Mouse (Mus musculus): ENCODE results near the gene Parvb. TPM values are rescaled to one million over a fixed set of nuclear protein-coding genes. Genes with fewer than 3 reads are reported as not detected.

Parvb gene
- total and polyA plus RNA-seq, 3 experiments: 0.04 to 2.3 TPM; not detected in 1

- no peak overlapping the region for H3K4me3 ChIP-seq (replicated peaks in 1 of 3; ENCODE audit: low read depth in 2 of 3, low read length in 2 of 3, poor library complexity in 1 of 3)
- no peaks in the 10 kb centered on the region for H3K4me1 ChIP-seq (ENCODE audit: control insufficient read depth in 1 of 2, insufficient read depth in 2 of 2)
- H3K4me2 ChIP-seq (ENCODE audit: insufficient read depth, low read depth, poor library complexity, severe bottlenecking): no peak overlapping the region
These were observed 123.2 kb downstream of the Parvb start for GRCm38 (mm10) chr15:84355081-84355480.

GRCm38 (mm10) chr15:84364746-84365145 is 132.9 kb downstream of the Parvb start:
- Histone ChIP-seq H3K4me2 (ENCODE audit: insufficient read depth, low read depth, poor library complexity, severe bottlenecking) (no peak overlapping the region), H3K27me3 (replicated peaks) (peaks cover 40% of the 10 kb centered on the region), H3K36me3 (replicated peaks in 1 of 2; ENCODE audit: control insufficient read depth in 1 of 2, insufficient read depth in 1 of 2, low read length in 1 of 2) (no peaks in the 10 kb centered on the region), H3K27ac (ENCODE audit: insufficient read depth, low read depth) (no peak overlapping the region), H3K4me3 (replicated peaks in 1 of 3; ENCODE audit: low read depth in 2 of 3, low read length in 2 of 3, poor library complexity in 1 of 3) (no peak overlapping the region), H3K9ac (ENCODE audit: insufficient read depth, low read depth) (no peak overlapping the region), H3K4me1 (ENCODE audit: control insufficient read depth in 1 of 2, insufficient read depth in 2 of 2) (no peaks in the 10 kb centered on the region), H3K79me2 (replicated peaks; ENCODE audit: control insufficient read depth, extremely low read depth, insufficient read depth, poor library complexity, severe bottlenecking) (no peaks in the 10 kb centered on the region), H3K9me3 (replicated peaks; ENCODE audit: low read length) (peaks cover 27% of the 10 kb centered on the region)
- DNase-seq (ENCODE audit: extremely low read depth): no peak
- in situ Hi-C loops (cut with MboI; ENCODE audit: low pct_ligation_motif_present, low pct_unique_long_range_greater_than_20kb, low sequenced_read_pairs): no loop called here
- dilution Hi-C loops (cut with MboI; ENCODE audit: extremely low pct_ligation_motif_present, extremely low pct_unique_long_range_greater_than_20kb, low sequenced_read_pairs): no loop called here
- TF ChIP-seq MYC (IDR thresholded peaks at IDR 0.05; ENCODE audit: low read depth, low read length) (no peak), TBP (conservative IDR thresholded peaks at IDR 0.05; ENCODE audit: low read depth, low read length) (no peak), MAFK (IDR thresholded peaks at IDR 0.05; ENCODE audit: insufficient replicate concordance, low read length) (no peak), NRF1 (IDR thresholded peaks at IDR 0.05; ENCODE audit: low read depth, low read length) (no peak), GABPA (IDR thresholded peaks at IDR 0.05; ENCODE audit: insufficient replicate concordance, low read depth, low read length) (no peak), IRF4 (IDR thresholded peaks at IDR 0.05; ENCODE audit: low read depth, low read length) (no peak), BHLHE40 (IDR thresholded peaks at IDR 0.05; ENCODE audit: low read depth, low read length) (no peak), HCFC1 (IDR thresholded peaks at IDR 0.05; ENCODE audit: low read depth, low read length) (no peak), POLR2AphosphoS2 (IDR thresholded peaks at IDR 0.05; ENCODE audit: low read depth, low read length) (no peak), E2F4 (IDR thresholded peaks at IDR 0.05; ENCODE audit: insufficient replicate concordance, low read depth, low read length) (no peak), TCF12 (IDR thresholded peaks at IDR 0.05; ENCODE audit: low read depth, low read length) (no peak), RCOR1 (conservative IDR thresholded peaks at IDR 0.05; ENCODE audit: low read depth, low read length) (no peak), ZMIZ1 (IDR thresholded peaks at IDR 0.05; ENCODE audit: low read depth, low read length) (no peak), MXI1 (IDR thresholded peaks at IDR 0.05; ENCODE audit: low read depth, low read length) (no peak), RAD21 (IDR thresholded peaks at IDR 0.05; ENCODE audit: low read depth, low read length) (no peak), SIN3A (IDR thresholded peaks at IDR 0.05; ENCODE audit: low read length) (no peak)

More at GRCm38 (mm10) chr15:84355081-84355480, 123.2 kb downstream of the Parvb start:
- dilution Hi-C loops (cut with MboI; ENCODE audit: extremely low pct_ligation_motif_present, extremely low pct_unique_long_range_greater_than_20kb, low sequenced_read_pairs) (no loop called here), in situ Hi-C loops (cut with MboI; ENCODE audit: low pct_ligation_motif_present, low pct_unique_long_range_greater_than_20kb, low sequenced_read_pairs) (no loop called here)
- Histone ChIP-seq H3K9me3 (replicated peaks; ENCODE audit: low read length) (peaks cover 7% of the 10 kb centered on the region), H3K36me3 (replicated peaks in 1 of 2; ENCODE audit: control insufficient read depth in 1 of 2, insufficient read depth in 1 of 2, low read length in 1 of 2) (peaks cover 0 to 41% of the 10 kb centered on the region in 2 experiments), H3K9ac (ENCODE audit: insufficient read depth, low read depth) (no peak overlapping the region), H3K27me3 (replicated peaks) (peaks cover under 1% of the 10 kb centered on the region), H3K79me2 (replicated peaks; ENCODE audit: control insufficient read depth, extremely low read depth, insufficient read depth, poor library complexity, severe bottlenecking) (no peaks in the 10 kb centered on the region), H3K27ac (ENCODE audit: insufficient read depth, low read depth) (no peak overlapping the region)
- TF ChIP-seq GABPA (IDR thresholded peaks at IDR 0.05; ENCODE audit: insufficient replicate concordance, low read depth, low read length) (no peak), USF1 (IDR thresholded peaks at IDR 0.05; ENCODE audit: low read depth, low read length) (no peak), ETS1 (conservative IDR thresholded peaks at IDR 0.05; ENCODE audit: low read depth, low read length) (no peak)
- no peak for DNase-seq (ENCODE audit: extremely low read depth)

Other genes with a start within 250 kb of the Parvb start
- not detected in 2 replicates for gene Efcab6, start 166.7 kb upstream of the Parvb start, total RNA-seq (2012; rRNA removed)
- gene Efcab6, start 166.7 kb upstream of the Parvb start, total RNA-seq (2014; rRNA removed): not detected in 2 replicates
- not detected in 2 replicates for gene Efcab6, start 166.7 kb upstream of the Parvb start, polyA plus RNA-seq (2012; ENCODE audit: insufficient read length, low read depth)
- not detected in 2 replicates for gene Sult4a1, start 126.3 kb upstream of the Parvb start, total RNA-seq (2012; rRNA removed)
- gene Sult4a1, start 126.3 kb upstream of the Parvb start, total RNA-seq (2014; rRNA removed): not detected in 2 replicates
- gene Sult4a1, start 126.3 kb upstream of the Parvb start, polyA plus RNA-seq (2012; ENCODE audit: insufficient read length, low read depth): not detected in 2 replicates
- gene Pnpla5, start 108.9 kb upstream of the Parvb start, total RNA-seq (2012; rRNA removed): not detected in 2 replicates
- gene Pnpla5, start 108.9 kb upstream of the Parvb start, total RNA-seq (2014; rRNA removed): not detected in 2 replicates
- not detected in 2 replicates for gene Pnpla5, start 108.9 kb upstream of the Parvb start, polyA plus RNA-seq (2012; ENCODE audit: insufficient read length, low read depth)
- gene Pnpla3, start 64.2 kb upstream of the Parvb start, total RNA-seq (2012; rRNA removed): 1.1 and 3.2 TPM in 2 replicates
- gene Pnpla3, start 64.2 kb upstream of the Parvb start, total RNA-seq (2014; rRNA removed): 0.96 and 2.2 TPM in 2 replicates
- 0.41 TPM in 1 of 2 replicates, not detected in the other for gene Pnpla3, start 64.2 kb upstream of the Parvb start, polyA plus RNA-seq (2012; ENCODE audit: insufficient read length, low read depth)
- 55.3 and 63.8 TPM in 2 replicates for gene Samm50, start 39.8 kb upstream of the Parvb start, total RNA-seq (2012; rRNA removed)
- gene Samm50, start 39.8 kb upstream of the Parvb start, total RNA-seq (2014; rRNA removed): 79.3 and 85.9 TPM in 2 replicates
- gene Samm50, start 39.8 kb upstream of the Parvb start, polyA plus RNA-seq (2012; ENCODE audit: insufficient read length, low read depth): 132 and 135 TPM in 2 replicates
- gene Parvg, start 92.0 kb downstream of the Parvb start, total RNA-seq (2012; rRNA removed): 71.0 and 93.7 TPM in 2 replicates
- 96.0 and 98.3 TPM in 2 replicates for gene Parvg, start 92.0 kb downstream of the Parvb start, total RNA-seq (2014; rRNA removed)
- gene Parvg, start 92.0 kb downstream of the Parvb start, polyA plus RNA-seq (2012; ENCODE audit: insufficient read length, low read depth): 131 and 140 TPM in 2 replicates
- gene Shisal1, start 215.1 kb downstream of the Parvb start, total RNA-seq (2012; rRNA removed): not detected in 2 replicates
- gene Shisal1, start 215.1 kb downstream of the Parvb start, total RNA-seq (2014; rRNA removed): not detected in 2 replicates
- not detected in 2 replicates for gene Shisal1, start 215.1 kb downstream of the Parvb start, polyA plus RNA-seq (2012; ENCODE audit: insufficient read length, low read depth)

Measured in CH12.LX (cell line).